Mouse (Mus musculus) olfactory bulb, adult 2 months (tissue): ENCODE results near the gene Ypel3. TPM values are rescaled to one million over a fixed set of nuclear protein-coding genes. Genes with fewer than 3 reads are reported as not detected.

Experiments used
- H3K27ac ChIP-seq: fragments of 200-500 bp; 2 replicates; pipeline ENCODE4 v1.5.1; 2012; ENCODE audit warnings: low read depth, low read length; ENCODE audit not compliant: insufficient read depth
- H3K4me1 ChIP-seq: fragments of 200-500 bp; 2 replicates; pipeline ENCODE4 v1.6.1; 2012; ENCODE audit warnings: low read length; ENCODE audit not compliant: control insufficient read depth, insufficient read depth
- H3K4me3 ChIP-seq: fragments of 200-500 bp; 2 replicates; pipeline ENCODE4 v1.5.1; 2012; ENCODE audit warnings: mild to moderate bottlenecking, low read depth, low read length, moderate library complexity; ENCODE audit not compliant: insufficient read depth
- CTCF ChIP-seq: fragments of 200-500 bp; IDR thresholded peaks from 2 replicates; pipeline ENCODE4 v1.5.1; 2012; ENCODE audit warnings: low read depth, mild to moderate bottlenecking, low read length, moderate library complexity; ENCODE audit not compliant: insufficient read depth
- POLR2A ChIP-seq: fragments of 200-500 bp; IDR thresholded peaks from 2 replicates; pipeline ENCODE4 v1.6.1; 2012; ENCODE audit warnings: mild to moderate bottlenecking, low read depth, low read length, moderate library complexity; ENCODE audit not compliant: insufficient read depth
- WGBS: fragments of 180-500 bp; shearing (Covaris S2); methylation state at CpG from one replicate; pipeline ENCODE4 v1.1.7; 2018; 5-methylcytosine and 5-hydroxymethylcytosine counted together
- polyA plus RNA-seq: library from polyadenylated mRNA; stranded (reverse); fragments of >200 nt; gene quantifications from 2 replicates; pipeline ENCODE4 v1.2.4, GENCODE M21; 2012; ENCODE audit warnings: low replicate concordance; ENCODE audit not compliant: missing spikeins, insufficient read depth, insufficient read length

Ypel3 gene
- polyA plus RNA-seq, 1 experiment: not detected

- 84% methylated on average over 7 of the region's 7 CpGs for WGBS
- Histone ChIP-seq H3K4me3 (no peak overlapping the region), H3K4me1 (peaks cover 6% of the 10 kb centered on the region), H3K27ac (no peak overlapping the region)
- TF ChIP-seq POLR2A (no peak), CTCF (no peak)
Observed at GRCm38 (mm10) chr7:126817595-126817994, 40.8 kb downstream of the Ypel3 start.

DNA sequence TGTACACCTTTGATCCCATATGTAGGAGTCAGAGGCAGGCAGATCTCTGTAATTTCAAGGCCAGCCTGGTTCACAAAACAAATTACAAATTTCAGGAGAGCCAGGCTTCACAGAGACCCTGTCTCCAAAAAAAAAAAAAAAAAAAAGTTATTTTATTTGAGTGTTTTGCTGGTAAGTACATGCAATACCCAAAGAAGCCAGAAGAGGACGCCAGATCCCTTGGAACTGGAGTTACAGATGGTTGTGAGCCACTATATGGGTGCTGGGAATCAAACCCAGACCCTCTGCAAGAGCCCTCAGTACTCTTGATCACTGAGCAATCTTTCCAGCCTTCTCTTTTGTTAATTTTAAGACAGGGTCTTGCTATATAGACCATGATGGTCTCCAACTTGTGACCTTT, 42.1 kb downstream of the Ypel3 start:
- H3K4me3 ChIP-seq: no peak overlapping the region
- no peak overlapping the region for H3K27ac ChIP-seq
- peaks cover 6% of the 10 kb centered on the region for H3K4me1 ChIP-seq
- TF ChIP-seq POLR2A (no peak), CTCF (no peak)
- 26% methylated on average over 1 of the region's 1 CpGs for WGBS

GRCm38 (mm10) chr7:126821835-126822511, 45.2 kb downstream of the Ypel3 start:
- Histone ChIP-seq H3K27ac (peak overlapping the region; percentile 59), H3K4me1 (peaks cover 28% of the 10 kb centered on the region), H3K4me3 (0 out of 2 replicates have a peak overlapping the region, but pooled peaks have one; percentile 87)
- WGBS: 22% methylated on average over 7 of the region's 7 CpGs
- TF ChIP-seq CTCF: peak; percentile 78
- no peak for TF ChIP-seq POLR2A

GRCm38 (mm10) chr7:126822741-126823140, 46.0 kb downstream of the Ypel3 start:
- Histone ChIP-seq H3K27ac (peak overlapping the region; percentile 59), H3K4me1 (peaks cover 28% of the 10 kb centered on the region), H3K4me3 (peak overlapping the region; percentile 87)
- no peak for TF ChIP-seq CTCF
- TF ChIP-seq POLR2A: no peak
- WGBS: 13% methylated on average over 9 of the region's 9 CpGs

GRCm38 (mm10) chr7:126823202-126823711, 46.5 kb downstream of the Ypel3 start:
- TF ChIP-seq CTCF (no peak), POLR2A (peak; percentile 16; the same call in 1 of the 2 replicates)

DNA sequence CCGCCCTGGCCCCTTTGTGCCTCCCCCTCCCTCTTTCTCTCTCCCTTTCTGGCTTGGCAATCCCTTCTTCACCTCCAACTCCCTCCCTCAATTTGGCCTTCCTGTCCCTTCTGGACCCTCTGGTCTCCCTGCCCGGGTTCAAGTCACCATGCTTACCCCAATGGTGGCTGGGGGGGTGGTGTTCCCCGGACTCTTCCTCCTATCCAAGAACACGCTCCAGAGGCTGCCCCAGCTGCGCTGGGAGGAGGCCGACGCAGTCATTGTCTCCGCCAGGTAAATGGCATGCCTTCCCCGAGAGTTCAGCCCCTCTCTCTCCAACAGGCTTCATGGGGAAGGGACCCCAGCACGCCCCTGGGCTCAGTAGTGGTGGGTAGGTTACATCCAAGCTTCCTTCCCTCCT, 47.2 kb downstream of the Ypel3 start:
- Histone ChIP-seq H3K27ac (no peak overlapping the region), H3K4me3 (peak overlapping the region; percentile 87), H3K4me1 (peaks cover 28% of the 10 kb centered on the region)
- no peak for TF ChIP-seq CTCF
- TF ChIP-seq POLR2A: no peak
- WGBS: 9% methylated on average over 10 of the region's 10 CpGs

More at GRCm38 (mm10) chr7:126823202-126823711, 46.5 kb downstream of the Ypel3 start:
- Histone ChIP-seq H3K4me1 (peaks cover 28% of the 10 kb centered on the region), H3K4me3 (peak overlapping the region; percentile 87), H3K27ac (no peak overlapping the region)
- 3% methylated on average over 15 of the region's 19 CpGs for WGBS

GRCm38 (mm10) chr7:126825403-126825802, 48.6 kb downstream of the Ypel3 start:
- H3K27ac ChIP-seq: no peak overlapping the region
- WGBS: 45% methylated on average over 8 of the region's 8 CpGs
- TF ChIP-seq POLR2A: no peak
- no peak for TF ChIP-seq CTCF
- no peak overlapping the region for H3K4me3 ChIP-seq
- peaks cover 28% of the 10 kb centered on the region for H3K4me1 ChIP-seq

- H3K27ac ChIP-seq: no peak overlapping the region
- TF ChIP-seq CTCF: no peak
- TF ChIP-seq POLR2A: no peak
Observed at GRCm38 (mm10) chr7:126825952-126826351, 49.2 kb downstream of the Ypel3 start.

More at GRCm38 (mm10) chr7:126825952-126826351, 49.2 kb downstream of the Ypel3 start:
- no peak overlapping the region for H3K4me3 ChIP-seq
- WGBS: 69% methylated on average over 5 of the region's 5 CpGs
- peaks cover 28% of the 10 kb centered on the region for H3K4me1 ChIP-seq

Other genes with a start within 250 kb of the Ypel3 start
- 330 TPM in 1 of 2 replicates, not detected in the other for gene Eif3c, start 210.5 kb upstream of the Ypel3 start, polyA plus RNA-seq
- gene Apobr, start 192.0 kb upstream of the Ypel3 start, polyA plus RNA-seq: not detected in 2 replicates
- gene Cln3, start 191.1 kb upstream of the Ypel3 start, polyA plus RNA-seq: not detected in 2 replicates
- gene Il27, start 182.0 kb upstream of the Ypel3 start, polyA plus RNA-seq: not detected in 2 replicates
- gene Nupr1, start 146.1 kb upstream of the Ypel3 start, polyA plus RNA-seq: not detected in 2 replicates
- gene Sgf29, start 127.6 kb upstream of the Ypel3 start, polyA plus RNA-seq: not detected in 2 replicates
- gene Sult1a1, start 100.5 kb upstream of the Ypel3 start, polyA plus RNA-seq: not detected in 2 replicates
- gene Bola2, start 81.6 kb upstream of the Ypel3 start, polyA plus RNA-seq: not detected in 2 replicates
- not detected in 2 replicates for gene Slx1b, start 81.2 kb upstream of the Ypel3 start, polyA plus RNA-seq
- gene Coro1a, start 69.2 kb upstream of the Ypel3 start, polyA plus RNA-seq: 309 and 598 TPM in 2 replicates
- 208 and 343 TPM in 2 replicates for gene Mapk3, start 17.4 kb upstream of the Ypel3 start, polyA plus RNA-seq
- not detected in 2 replicates for gene Gdpd3, start 10.6 kb upstream of the Ypel3 start, polyA plus RNA-seq
- gene Tbx6, start 4.5 kb downstream of the Ypel3 start, polyA plus RNA-seq: not detected in 2 replicates
- not detected in 2 replicates for gene Ppp4c, start 15.5 kb downstream of the Ypel3 start, polyA plus RNA-seq
- gene Fam57b, start 20.7 kb downstream of the Ypel3 start, polyA plus RNA-seq: not detected in 2 replicates
- gene 4930451I11Rik, start 54.7 kb downstream of the Ypel3 start, polyA plus RNA-seq: not detected in 2 replicates
- gene Doc2a, start 70.5 kb downstream of the Ypel3 start, polyA plus RNA-seq: not detected in 2 replicates
- not detected in 2 replicates for gene Hirip3, start 85.0 kb downstream of the Ypel3 start, polyA plus RNA-seq
- not detected in 2 replicates for gene Ino80e, start 85.4 kb downstream of the Ypel3 start, polyA plus RNA-seq
- not detected in 2 replicates for gene Taok2, start 107.7 kb downstream of the Ypel3 start, polyA plus RNA-seq
- not detected in 2 replicates for gene Tmem219, start 146.0 kb downstream of the Ypel3 start, polyA plus RNA-seq
- gene Kctd13, start 151.9 kb downstream of the Ypel3 start, polyA plus RNA-seq: not detected in 2 replicates
- not detected in 2 replicates for gene Asphd1, start 172.6 kb downstream of the Ypel3 start, polyA plus RNA-seq
- not detected in 2 replicates for gene Sez6l2, start 173.6 kb downstream of the Ypel3 start, polyA plus RNA-seq
- 241 TPM in 1 of 2 replicates, not detected in the other for gene Cdipt, start 199.0 kb downstream of the Ypel3 start, polyA plus RNA-seq
- gene Cdiptos, start 199.1 kb downstream of the Ypel3 start, polyA plus RNA-seq: not detected in 2 replicates
- not detected in 2 replicates for gene Mvp, start 237.7 kb downstream of the Ypel3 start, polyA plus RNA-seq
- not detected in 2 replicates for gene Pagr1b, start 239.5 kb downstream of the Ypel3 start, polyA plus RNA-seq
- not detected in 2 replicates for gene Pagr1a, start 240.4 kb downstream of the Ypel3 start, polyA plus RNA-seq
- gene Gm42742, start 244.1 kb downstream of the Ypel3 start, polyA plus RNA-seq: not detected in 2 replicates
- gene Prrt2, start 244.3 kb downstream of the Ypel3 start, polyA plus RNA-seq: not detected in 2 replicates